Mouse (Mus musculus) c-Kit-negative CD71-positive TER-119-positive erythroid progenitor cells, embryonic 14.5 days (primary cell): ENCODE data around the gene Olfr623.

ENCODE experiments used
- DNase-seq: peaks from one replicate; pipeline ENCODE4 v3.0.0-alpha.2; 2013; ENCODE audit warnings: low read depth, low spot score

Gene Olfr623

GRCm38 (mm10) chr7:103663598-103663997, at the start of gene Olfr623:
TSS of gene Olfr623 (minus strand) at chr7:103663698.
- DNase-seq = no peak

- DNase-seq = peak; percentile 11
Observed at GRCm38 (mm10) chr7:103712024-103712423, 48.5 kb upstream of the Olfr623 start.

DNA sequence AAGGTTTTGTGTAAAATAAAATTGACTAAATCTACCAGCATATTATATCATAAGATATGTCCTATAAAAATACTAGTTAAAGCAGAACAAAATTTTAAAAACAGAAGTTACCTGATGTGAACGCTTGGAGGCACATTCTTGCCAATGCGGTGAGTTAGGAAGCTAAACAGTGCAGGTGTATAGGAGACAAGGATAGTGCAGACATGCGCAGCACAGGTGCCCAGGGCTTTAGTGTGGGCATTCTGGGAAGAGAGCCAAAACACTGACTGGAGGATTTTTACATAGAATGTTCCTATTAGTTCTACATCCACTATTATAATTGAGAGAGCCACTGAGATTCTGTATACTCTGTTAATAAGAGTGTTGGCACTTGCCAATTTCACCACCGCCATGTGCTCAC, 36.0 kb upstream of the Olfr623 start:
- DNase-seq = no peak

- DNase-seq = no peak
Observed at GRCm38 (mm10) chr7:103682420-103682819, 18.9 kb upstream of the Olfr623 start, which contains the start of gene Olfr625-ps1. TSS of gene Olfr625-ps1 (plus strand) at chr7:103682720.

DNA sequence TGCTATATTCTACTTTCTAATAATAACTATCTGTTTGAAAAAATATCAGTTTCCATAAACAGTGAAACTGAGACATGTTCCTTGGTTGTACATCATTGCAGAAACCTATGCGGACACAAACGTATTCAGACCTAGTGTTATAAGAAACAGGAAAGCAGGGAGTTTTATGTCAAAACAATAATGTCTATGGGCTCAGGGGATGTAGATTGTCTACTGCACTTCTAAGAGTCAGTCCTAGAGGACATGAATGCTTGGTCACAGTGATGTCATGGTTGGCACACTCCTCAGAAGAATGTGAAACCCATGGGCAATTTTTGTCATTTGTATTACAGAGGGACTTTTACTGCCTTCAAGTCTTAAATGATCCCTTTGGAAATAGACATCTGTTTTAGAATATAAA, 7.6 kb upstream of the Olfr623 start, which contains the start of gene Olfr624:
Gene Olfr624, minus strand, starts transcription at position 101 of the 400 bp plus-strand sequence.
- DNase-seq = no peak

DNA sequence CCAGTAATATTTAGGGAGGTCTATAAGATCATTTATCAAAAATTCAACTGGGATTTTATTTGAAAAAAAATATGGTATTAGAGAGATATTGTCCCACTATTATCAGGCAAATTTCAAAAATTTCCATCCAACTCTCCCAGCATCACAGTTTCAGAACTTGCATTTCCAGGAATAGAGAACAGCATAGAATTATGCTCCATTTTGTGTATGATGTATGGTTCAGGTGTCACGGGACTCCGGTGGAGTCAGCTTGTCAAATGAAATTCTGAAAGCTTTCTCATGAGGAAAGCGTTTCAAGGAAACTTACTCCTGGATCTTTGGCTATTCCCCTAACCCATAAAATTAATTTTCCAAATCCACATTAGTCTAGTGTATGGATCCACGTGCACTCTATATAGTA, 19.4 kb downstream of the Olfr623 start:
- no peak for DNase-seq

DNA sequence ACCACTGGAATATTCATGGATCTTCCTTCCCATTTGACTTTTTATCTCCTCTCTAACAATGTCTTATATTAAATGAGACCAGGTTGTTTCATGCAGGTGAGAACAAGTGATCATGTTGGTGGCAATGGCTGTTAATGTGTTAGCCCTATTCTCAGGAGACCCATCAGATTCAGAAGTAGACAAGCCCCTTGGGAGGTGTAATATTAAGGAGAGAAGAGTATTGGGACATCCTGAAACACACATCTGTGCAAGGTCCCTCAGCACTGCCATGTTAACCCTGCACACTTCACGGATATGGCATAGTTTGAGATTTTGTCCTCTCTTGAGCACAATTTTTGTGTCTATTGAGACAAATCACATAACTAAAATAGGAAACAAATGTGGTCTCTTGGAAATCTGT, 20.9 kb downstream of the Olfr623 start, which contains the start of gene Olfr622:
Gene Olfr622, minus strand, starts transcription at position 101 of the 400 bp plus-strand sequence.
- no peak for DNase-seq

DNA sequence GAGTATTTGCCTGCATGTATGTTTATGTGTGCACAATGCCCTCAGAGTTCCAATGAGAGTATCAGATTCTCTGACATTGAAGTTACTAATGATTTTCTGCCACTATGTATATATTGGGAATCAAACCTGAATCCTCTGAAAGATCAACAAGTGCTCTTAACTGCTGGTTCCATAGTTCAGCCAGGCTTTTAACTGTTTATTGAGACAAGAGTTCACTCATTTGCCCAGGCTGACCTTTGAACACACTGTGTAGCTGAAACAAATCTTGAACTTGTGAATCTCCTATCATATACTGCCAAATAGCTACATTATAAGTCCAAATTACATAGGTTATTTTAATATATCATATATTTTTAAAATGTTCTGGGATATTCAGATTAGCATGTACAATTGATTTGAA, 26.7 kb downstream of the Olfr623 start:
- no peak for DNase-seq

DNA sequence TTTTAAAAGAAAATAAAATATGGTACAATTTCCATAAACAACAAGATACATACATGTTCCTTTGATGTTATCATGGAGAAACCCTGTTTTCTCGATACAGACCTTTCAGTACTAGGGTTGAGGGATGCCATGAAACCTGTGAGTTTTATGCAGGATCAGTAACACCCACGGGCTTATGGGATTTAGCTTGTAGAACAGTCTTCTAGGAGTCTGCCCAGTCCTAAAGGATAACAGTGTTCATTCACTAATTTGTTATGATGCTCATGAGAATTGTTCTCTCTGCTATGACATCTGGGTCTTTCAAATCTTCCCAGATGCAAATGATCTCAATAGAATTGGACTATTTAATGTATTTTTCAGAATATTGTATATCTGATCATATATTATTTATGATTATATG, 51.1 kb downstream of the Olfr623 start, which contains the start of gene Olfr620:
Gene Olfr620, minus strand, starts transcription at position 101 of the 400 bp plus-strand sequence.
- no peak for DNase-seq
